Mouse (Mus musculus) gastrocnemius, adult 8-10 months (tissue): Measurements from ENCODE around the gene Ndufv2. TPM values are rescaled to one million over a fixed set of nuclear protein-coding genes. Genes with fewer than 3 reads are reported as not detected.

Experiments used
- DNase-seq, 2 experiments: peaks; one replicate each; pipeline ENCODE4 v3.0.0; 2022; ENCODE audit warnings: low spot score in 2 of 2
- total RNA-seq, 4 experiments: library from RNA; stranded (reverse); gene quantifications; 2 replicates each; pipeline ENCODE4 v1.2.4; 2022

Gene Ndufv2
- total RNA-seq = 100 to 1,000 TPM; 578 to 651 (median 630) TPM

GRCm38 (mm10) chr17:66101380-66102330, at the start of gene Ndufv2:
Gene Ndufv2 (minus strand): TSS chr17:66101559.
- DNase-seq = peak; percentile 83 to 89

GRCm38 (mm10) chr17:66131212-66131611, 29.9 kb upstream of the Ndufv2 start:
- DNase-seq = no peak

GRCm38 (mm10) chr17:66130371-66130770, 29.0 kb upstream of the Ndufv2 start:
- DNase-seq = no peak

GRCm38 (mm10) chr17:66125211-66125610, 23.9 kb upstream of the Ndufv2 start:
- DNase-seq = no peak

GRCm38 (mm10) chr17:66123816-66124610, 22.7 kb upstream of the Ndufv2 start:
- DNase-seq = no peak

- peak; percentile 86 to 89 for DNase-seq
Observed at GRCm38 (mm10) chr17:66123066-66123815, 21.9 kb upstream of the Ndufv2 start, which contains the start of gene Ddx11. Gene Ddx11 (plus strand): TSS chr17:66123520.

- DNase-seq = no peak
Observed at GRCm38 (mm10) chr17:66120701-66121100, 19.3 kb upstream of the Ndufv2 start.

- DNase-seq = no peak
Observed at GRCm38 (mm10) chr17:66118991-66119390, 17.6 kb upstream of the Ndufv2 start.

GRCm38 (mm10) chr17:66112166-66112565, 10.8 kb upstream of the Ndufv2 start:
- DNase-seq = no peak

GRCm38 (mm10) chr17:66111402-66111959, 10.1 kb upstream of the Ndufv2 start, which contains the start of gene Washc1:
Gene Washc1 (plus strand): TSS chr17:66111545.
- DNase-seq = peak; percentile 73 to 80

- DNase-seq = no peak
Observed at GRCm38 (mm10) chr17:66110746-66111145, 9.4 kb upstream of the Ndufv2 start.

GRCm38 (mm10) chr17:66108198-66108597, 6.8 kb upstream of the Ndufv2 start:
- DNase-seq = no peak

- no peak for DNase-seq
Observed at GRCm38 (mm10) chr17:66107466-66107865, 6.1 kb upstream of the Ndufv2 start.

- no peak for DNase-seq
Observed at GRCm38 (mm10) chr17:66106601-66107267, 5.4 kb upstream of the Ndufv2 start.

- DNase-seq = no peak
Observed at GRCm38 (mm10) chr17:66104076-66104475, 2.7 kb upstream of the Ndufv2 start.

- no peak for DNase-seq
Observed at GRCm38 (mm10) chr17:66100566-66101379, 586 bp downstream of the Ndufv2 start.

- DNase-seq = no peak
Observed at GRCm38 (mm10) chr17:66092664-66093063, 8.7 kb downstream of the Ndufv2 start.

GRCm38 (mm10) chr17:66092065-66092464, 9.3 kb downstream of the Ndufv2 start:
- DNase-seq = no peak

- no peak for DNase-seq
Observed at GRCm38 (mm10) chr17:66091392-66091791, 10.0 kb downstream of the Ndufv2 start.
